Mouse (Mus musculus) embryonic fibroblast, embryonic 13.5 days (primary cell): ENCODE data around the gene Flrt2. TPM values are rescaled to one million over a fixed set of nuclear protein-coding genes. Genes with fewer than 3 reads are reported as not detected.

Experiments used
- H3K27ac ChIP-seq: 2 replicates; pipeline ENCODE4 v1.5.1; 2012; ENCODE audit warnings: low read length, control low read depth, inconsistent platforms; ENCODE audit not compliant: insufficient read depth
- H3K4me1 ChIP-seq: 2 replicates; pipeline ENCODE4 v1.6.1; 2011; ENCODE audit warnings: low read length; ENCODE audit not compliant: control insufficient read depth, insufficient read depth
- H3K4me3 ChIP-seq: 2 replicates; pipeline ENCODE4 v1.5.1; 2011; ENCODE audit warnings: mild to moderate bottlenecking, control low read depth, low read length; ENCODE audit not compliant: insufficient read depth
- CTCF ChIP-seq: IDR thresholded peaks from 2 replicates; pipeline ENCODE4 v1.5.1; 2011; ENCODE audit warnings: mild to moderate bottlenecking, control low read depth, low read length, moderate library complexity, borderline replicate concordance; ENCODE audit not compliant: insufficient read depth
- POLR2A ChIP-seq: IDR thresholded peaks from 2 replicates; pipeline ENCODE4 v1.6.1; 2011; ENCODE audit warnings: low read depth, mild to moderate bottlenecking, control low read depth, low read length, moderate library complexity
- polyA plus RNA-seq: library from polyadenylated mRNA; stranded (reverse); fragments of >200 nt; gene quantifications from 2 replicates; pipeline ENCODE4 v1.2.4, GENCODE M21; 2011; ENCODE audit warnings: low read depth; ENCODE audit not compliant: missing spikeins, insufficient read length

Flrt2 gene
- polyA plus RNA-seq, 1 experiment, result 94.9 TPM

DNA sequence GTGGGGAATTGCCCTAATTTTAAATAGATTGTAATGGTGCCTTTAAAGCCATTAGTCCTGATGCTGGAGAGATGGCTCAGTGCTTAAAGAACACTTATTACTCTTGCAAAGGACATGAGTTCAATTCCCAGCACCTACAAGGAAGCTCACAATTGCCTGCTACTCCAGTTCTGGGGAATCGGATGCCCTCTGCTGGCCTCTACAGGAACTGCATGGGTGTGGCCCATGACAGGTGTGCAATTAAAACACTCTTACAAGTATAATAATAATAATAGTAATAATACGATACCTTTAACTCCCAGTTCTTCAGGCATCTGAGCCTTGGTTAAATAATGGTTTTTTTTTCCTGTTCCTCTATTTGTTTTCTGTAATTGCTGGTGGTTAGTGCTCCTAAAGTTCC, 31.2 kb downstream of the Flrt2 start:
- Histone ChIP-seq H3K27ac (no peak overlapping the region), H3K4me1 (no peaks in the 10 kb centered on the region), H3K4me3 (no peak overlapping the region)
- no peak for TF ChIP-seq POLR2A
- 0 out of 2 replicates have a peak, but pooled peaks have one; percentile 11 for TF ChIP-seq CTCF

DNA sequence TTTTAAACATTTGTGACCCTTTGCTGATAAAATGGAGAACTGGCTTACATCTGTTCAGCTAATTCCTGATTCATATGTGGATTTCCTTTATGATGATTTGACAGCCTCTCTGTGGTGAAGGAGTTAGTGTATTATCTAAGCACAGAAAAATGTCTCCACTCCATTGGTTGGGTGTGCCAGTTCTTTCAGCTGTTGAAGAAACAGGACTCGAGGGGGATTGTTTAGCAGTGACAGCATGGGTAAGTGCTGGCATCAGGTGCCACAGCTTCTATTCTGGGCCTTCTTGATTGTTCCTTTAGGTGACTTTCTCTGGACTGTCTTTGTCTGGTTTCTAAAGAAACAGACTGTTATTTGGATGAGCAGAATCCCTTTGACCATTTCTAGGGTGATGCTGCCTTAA, 42.0 kb downstream of the Flrt2 start:
- Histone ChIP-seq H3K4me3 (no peak overlapping the region), H3K4me1 (peaks cover 4% of the 10 kb centered on the region; the same call in 1 of the 2 replicates), H3K27ac (peak overlapping the region; percentile 6; the same call in 1 of the 2 replicates)
- no peak for TF ChIP-seq CTCF
- no peak for TF ChIP-seq POLR2A

- H3K4me3 ChIP-seq, result no peak overlapping the region
- TF ChIP-seq CTCF (no peak), POLR2A (no peak)
- peaks cover 4% of the 10 kb centered on the region; the same call in 1 of the 2 replicates for H3K4me1 ChIP-seq
- H3K27ac ChIP-seq, result no peak overlapping the region
Measured at GRCm38 (mm10) chr12:95737571-95737970, 45.5 kb downstream of the Flrt2 start.

DNA sequence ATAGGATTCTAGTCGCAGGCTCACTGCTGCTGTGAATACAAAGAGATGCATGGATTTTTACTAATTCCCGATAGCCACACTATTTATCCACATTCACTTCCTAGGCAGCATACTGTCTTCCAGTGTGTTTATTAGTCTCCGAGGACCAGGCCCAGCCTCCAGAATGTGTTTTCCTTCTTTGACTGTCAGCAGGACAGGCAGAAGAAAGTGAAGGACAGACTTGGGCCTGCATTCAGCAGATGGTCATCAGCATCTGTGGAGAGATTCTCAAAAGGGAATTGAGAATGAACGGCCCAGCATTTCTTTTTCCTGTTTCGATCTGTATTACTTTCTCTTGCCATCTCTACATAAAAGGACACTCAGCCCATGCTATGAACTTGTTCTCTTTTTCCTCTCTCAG, 46.0 kb downstream of the Flrt2 start:
- TF ChIP-seq CTCF (no peak), POLR2A (no peak)
- Histone ChIP-seq H3K4me1 (peaks cover 4% of the 10 kb centered on the region; the same call in 1 of the 2 replicates), H3K27ac (peak overlapping the region; percentile 25; the same call in 1 of the 2 replicates), H3K4me3 (no peak overlapping the region)

DNA sequence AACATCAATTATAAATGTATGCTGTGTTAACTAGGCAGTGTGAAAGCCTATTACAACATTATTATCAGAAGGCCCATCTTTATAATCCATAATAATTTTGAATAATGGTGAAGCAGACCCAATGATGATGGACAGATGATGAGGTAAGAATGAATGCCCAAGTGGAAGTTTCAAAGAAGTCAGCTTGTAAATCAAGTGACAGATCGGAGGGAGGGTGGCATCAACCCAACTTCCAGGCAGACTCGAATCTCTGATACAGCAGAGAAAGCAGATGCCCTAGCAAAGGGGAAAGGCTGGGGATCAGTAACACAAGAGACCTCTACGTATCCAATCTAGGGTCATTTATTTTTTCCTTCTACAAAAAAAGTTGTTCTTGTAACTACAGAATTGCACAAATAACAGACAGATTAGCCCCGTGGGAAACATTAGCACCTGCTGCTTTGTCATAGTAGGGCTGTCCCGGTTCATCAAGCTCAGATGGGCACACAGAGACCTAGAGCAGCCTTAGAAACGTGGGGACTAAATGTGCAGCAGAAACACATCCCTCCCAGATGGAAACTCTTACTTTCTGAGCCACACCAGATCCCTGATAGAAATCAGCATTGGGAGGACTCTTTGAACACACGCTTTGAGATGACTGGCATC, 46.6 kb downstream of the Flrt2 start:
- Histone ChIP-seq H3K4me1 (peaks cover 4% of the 10 kb centered on the region; the same call in 1 of the 2 replicates), H3K4me3 (no peak overlapping the region), H3K27ac (no peak overlapping the region)
- TF ChIP-seq CTCF (no peak), POLR2A (no peak)

GRCm38 (mm10) chr12:95739739-95740138, 47.7 kb downstream of the Flrt2 start:
- no peak overlapping the region for H3K27ac ChIP-seq
- no peak overlapping the region for H3K4me3 ChIP-seq
- no peak for TF ChIP-seq POLR2A
- no peak for TF ChIP-seq CTCF
- peaks cover 2% of the 10 kb centered on the region; the same call in 1 of the 2 replicates for H3K4me1 ChIP-seq

- H3K4me1 ChIP-seq, result peaks cover 2% of the 10 kb centered on the region; the same call in 1 of the 2 replicates
- TF ChIP-seq CTCF, result no peak
- TF ChIP-seq POLR2A, result no peak
- H3K27ac ChIP-seq, result no peak overlapping the region
- no peak overlapping the region for H3K4me3 ChIP-seq
Measured at GRCm38 (mm10) chr12:95741296-95741695, 49.3 kb downstream of the Flrt2 start.

GRCm38 (mm10) chr12:95744307-95744706, 52.3 kb downstream of the Flrt2 start:
- peaks cover 9% of the 10 kb centered on the region; the same call in 1 of the 2 replicates for H3K4me1 ChIP-seq
- no peak overlapping the region for H3K27ac ChIP-seq
- TF ChIP-seq POLR2A (no peak), CTCF (no peak)
- H3K4me3 ChIP-seq, result no peak overlapping the region

- Histone ChIP-seq H3K4me3 (no peak overlapping the region), H3K27ac (peak overlapping the region; percentile 77), H3K4me1 (peaks cover 9% of the 10 kb centered on the region; the same call in 1 of the 2 replicates)
- TF ChIP-seq CTCF (no peak), POLR2A (no peak)
Measured at GRCm38 (mm10) chr12:95746856-95747579, 55.0 kb downstream of the Flrt2 start.

DNA sequence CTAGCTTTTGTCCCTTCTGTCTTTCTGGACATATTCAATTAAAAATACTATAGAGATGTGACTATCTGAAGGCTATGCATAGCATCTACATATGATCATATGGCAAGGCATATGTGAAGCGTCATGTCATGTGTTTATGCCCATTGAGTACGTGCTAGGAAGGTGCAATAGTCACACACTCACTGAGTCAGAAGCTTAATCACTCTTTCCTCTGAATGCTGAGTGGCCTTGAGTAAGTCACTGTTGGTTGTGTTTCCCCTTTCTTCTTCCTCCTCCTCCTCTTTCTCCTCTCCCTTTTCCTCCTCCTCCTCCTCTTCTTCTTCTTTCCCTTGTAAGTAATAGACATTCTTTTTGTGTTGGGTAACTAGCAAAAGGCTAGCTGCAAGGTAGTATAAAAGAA, 56.7 kb downstream of the Flrt2 start:
- Histone ChIP-seq H3K4me3 (no peak overlapping the region), H3K4me1 (peaks cover 9% of the 10 kb centered on the region; the same call in 1 of the 2 replicates), H3K27ac (peak overlapping the region; percentile 31; the same call in 1 of the 2 replicates)
- TF ChIP-seq CTCF, result no peak
- TF ChIP-seq POLR2A, result no peak
